Mouse (Mus musculus) layer of hippocampus, adult 18-20 months (tissue): ENCODE measurements at regions not wholly inside any gene's neighbourhood (a gene's known extent, or its start where the extent isn't known, plus 50 kb on each side); places are given as distances from the start of the nearest gene placed in this dataset.

Source experiments
- DNase-seq, 2 experiments: peaks; one replicate each; pipeline ENCODE4 v3.0.0; 2022; ENCODE audit warnings: low spot score in 2 of 2

DNA sequence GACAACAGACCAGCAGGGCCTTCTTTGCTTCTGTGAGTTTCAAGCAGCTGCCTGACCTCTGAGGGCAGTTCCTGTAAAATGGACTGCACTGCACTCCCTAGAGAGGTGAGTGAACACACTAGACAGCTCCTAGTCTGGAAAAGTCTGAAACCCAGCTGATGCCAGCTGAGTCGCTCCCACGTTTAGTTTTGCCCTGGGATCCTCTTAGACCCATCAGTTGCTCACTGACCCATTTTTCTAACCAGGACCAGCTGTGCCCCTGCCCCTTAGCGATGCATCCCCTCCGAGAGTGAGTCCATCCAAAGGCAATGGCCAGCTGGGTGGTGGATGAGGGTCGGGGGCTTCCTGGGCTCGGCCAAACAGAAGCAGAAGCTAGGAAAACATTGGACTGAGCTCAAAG is 62.2 kb upstream of the Top1 start:
- no peak for DNase-seq

DNA sequence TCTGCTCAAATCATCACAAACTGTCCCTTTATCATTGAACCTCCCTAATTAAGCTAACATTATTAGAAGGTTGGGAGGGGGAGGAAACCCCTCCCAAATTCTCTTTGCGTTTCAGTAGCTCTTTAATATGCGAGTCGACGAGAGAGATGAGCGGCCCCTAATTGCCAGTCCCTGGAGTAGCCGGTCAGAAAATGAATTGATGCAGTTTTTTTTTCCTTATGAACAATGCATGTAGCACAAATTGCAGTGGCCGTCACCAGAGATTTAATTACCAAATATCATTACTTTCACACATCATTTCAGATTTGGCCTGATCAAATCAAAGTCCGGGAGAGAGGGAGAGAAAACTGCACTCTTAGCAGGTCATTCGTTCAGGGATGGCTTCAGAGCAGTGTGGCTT is 61.1 kb upstream of the Top1 start:
- DNase-seq = no peak

DNA sequence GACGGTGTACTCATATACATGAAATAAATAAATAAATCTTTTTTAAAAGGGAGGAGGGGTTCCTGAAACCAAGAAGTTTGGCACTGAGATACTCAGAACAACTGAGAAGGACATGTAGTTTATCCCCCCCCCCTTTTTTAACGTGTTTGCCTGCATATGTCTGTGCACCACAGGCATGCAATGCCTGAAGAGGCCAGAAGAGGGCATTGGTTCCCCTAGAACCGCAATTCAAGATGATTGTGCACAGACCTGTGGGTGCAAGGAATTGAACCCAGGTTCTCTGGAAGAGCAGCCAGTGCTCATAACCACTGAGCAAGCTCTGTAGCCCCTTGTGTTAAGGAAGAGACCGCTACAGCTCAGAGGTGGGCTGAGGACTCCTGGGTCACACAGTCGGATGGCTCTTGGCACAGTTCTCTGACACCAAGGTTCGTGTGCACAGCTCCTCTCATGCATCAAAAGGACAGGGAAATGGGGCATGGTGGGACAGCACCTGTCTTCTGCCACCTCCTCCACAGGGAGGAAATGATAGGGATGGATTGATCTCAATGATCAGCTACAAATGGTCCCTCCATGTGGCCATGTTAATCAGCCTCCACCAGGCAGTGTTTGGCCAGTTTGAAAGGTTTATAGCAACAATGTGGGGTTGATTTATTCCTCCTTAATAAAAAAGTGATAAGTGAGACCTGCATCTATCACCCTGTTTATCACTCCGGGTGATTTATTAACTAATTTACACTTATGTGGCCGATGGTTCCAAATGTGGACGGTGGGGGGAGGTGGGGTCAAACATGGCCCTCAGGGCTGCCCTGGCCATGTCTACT is 58.5 kb upstream of the Top1 start:
- no peak for DNase-seq

DNA sequence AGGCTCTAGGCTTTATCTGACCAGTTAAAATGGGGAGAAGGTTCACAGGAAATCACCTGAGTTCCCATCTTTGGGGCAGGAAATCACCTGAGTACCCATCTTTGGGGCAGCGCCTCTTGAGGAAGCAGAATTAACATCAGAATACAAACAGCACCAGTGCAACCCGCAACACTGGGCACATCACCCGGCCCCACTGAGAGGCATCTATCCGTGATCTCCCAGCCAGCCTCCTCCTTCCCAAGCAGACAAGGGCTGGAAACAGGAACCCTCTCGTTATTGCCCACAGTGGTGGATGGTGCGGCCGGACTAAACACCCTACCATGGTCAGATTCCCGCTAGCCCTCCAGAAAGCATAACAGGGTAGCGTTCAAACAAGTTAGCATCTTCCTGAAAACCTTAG is 57.3 kb upstream of the Top1 start:
- DNase-seq = no peak

DNA sequence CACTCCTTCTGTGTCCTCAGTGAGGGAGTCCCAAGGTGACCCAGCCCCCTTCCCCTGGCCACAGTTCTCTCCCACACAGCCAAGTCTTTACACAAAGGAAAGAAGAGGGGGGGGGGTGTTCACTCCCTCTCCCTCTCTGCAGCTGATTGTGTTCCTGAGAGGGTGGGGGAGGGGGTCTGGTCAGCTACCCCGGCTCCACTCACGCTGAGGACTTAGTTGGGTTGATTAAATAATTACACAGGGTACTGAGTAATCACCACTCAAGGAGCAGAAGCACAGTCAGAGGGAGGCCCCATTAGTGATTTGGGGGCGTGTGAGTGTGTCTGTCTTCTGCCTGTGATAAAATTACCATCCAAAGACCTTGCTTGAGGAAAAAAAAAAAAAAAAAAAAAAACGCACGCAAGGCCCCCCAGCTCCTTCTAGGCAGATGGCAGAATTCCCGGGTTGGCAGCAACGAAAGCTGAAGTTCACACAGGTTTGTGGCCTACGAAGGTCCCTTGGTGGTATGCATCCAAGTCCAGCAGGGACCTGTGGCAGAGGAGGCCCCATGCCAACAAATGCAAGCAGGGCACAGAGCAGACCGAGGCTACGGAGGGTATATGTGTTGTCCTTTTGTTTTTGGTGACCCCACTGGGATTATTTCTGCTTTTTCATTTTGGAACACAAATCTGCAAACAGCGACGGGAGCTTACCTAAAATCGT is 55.3 kb upstream of the Top1 start:
- no peak for DNase-seq

DNA sequence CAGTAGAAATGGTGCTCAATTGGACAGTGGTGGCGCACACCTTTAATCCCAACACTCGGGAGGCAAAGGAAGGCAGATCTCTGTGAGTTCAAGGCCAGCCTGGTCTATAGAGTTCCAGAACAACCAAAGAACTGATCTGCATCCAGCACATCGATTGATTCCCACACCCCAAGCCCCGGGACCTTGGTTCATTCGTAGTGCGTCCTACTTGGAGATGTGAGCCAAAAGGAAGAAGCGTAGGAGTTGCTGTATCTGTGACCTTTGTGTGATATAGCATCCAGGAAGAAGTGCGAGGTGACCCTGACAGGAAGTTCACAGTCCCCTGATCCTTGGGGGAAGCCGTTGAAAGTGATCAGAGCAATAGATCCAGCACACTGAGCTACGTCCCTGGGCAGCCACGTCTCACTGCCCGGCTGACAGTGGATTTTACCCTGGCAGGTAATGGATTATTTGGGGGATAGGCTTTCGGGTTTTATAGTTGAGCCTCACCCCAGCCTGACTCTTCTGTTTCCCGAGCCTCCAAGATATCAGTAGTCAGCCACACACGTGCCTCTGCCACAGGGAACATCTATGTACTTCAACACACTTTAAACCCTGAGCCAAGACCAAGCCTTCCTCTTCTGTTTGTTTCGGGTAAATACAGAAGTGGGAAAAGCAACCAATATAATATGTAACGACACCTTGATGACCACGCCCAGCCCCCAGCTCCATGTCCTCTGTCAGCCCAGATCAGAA is 54.1 kb upstream of the Top1 start:
- no peak for DNase-seq

DNA sequence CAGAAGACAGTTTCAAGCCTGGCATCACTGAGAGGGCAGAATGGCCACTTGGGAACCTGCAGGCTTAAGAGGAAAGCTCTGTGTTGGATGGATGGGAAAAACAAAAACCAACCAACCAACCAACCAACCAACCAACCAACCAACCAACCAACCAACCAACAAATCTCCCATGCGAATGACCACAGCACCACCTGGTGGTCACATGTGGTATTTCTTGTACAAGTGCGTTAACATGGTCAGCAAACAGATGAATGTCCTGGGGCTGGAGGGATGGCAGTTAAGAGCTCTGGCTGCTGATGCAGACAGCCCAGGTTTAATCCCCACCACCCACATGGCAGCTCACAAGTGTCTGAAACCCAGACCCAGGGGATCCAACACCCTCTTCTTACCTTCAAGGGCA is 52.7 kb upstream of the Top1 start:
- DNase-seq = peak; percentile 44 to 84
